9 mouse cellular contexts compared by ENCODE assay signal in the genomic region with DNA sequence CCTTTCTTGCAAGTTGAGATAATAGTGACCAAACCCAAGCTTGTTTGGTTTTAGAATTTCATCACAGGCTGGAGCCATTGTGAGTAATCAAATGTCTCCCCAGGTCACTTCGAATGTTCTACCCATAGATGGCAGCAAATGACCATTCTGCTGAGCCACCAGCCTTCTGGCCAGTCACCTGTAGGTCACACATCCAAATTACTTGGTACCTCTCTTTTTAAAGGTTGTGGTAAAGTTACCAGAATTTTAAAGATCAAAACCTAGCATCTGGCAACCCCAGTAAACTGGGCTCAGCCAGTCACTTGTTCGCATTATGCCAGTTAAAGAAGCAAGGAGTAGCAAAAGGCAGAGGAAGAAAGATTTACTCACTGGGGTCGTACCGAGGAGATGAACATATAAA. TPM values are rescaled to one million over a fixed set of nuclear protein-coding genes. Genes with fewer than 3 reads are reported as not detected.
DNase-seq lines count a peak whose midpoint lies in the region; ATAC-seq and TF ChIP-seq lines count a peak whose summit lies in the region.
"Had no signal": no experiment of that assay in that cellular context is flagged by ENCODE, and none has a peak within 500 bp of the region (broad histone marks: within the 10 kb centered on the region; RNA-seq: fewer than 3 reads in every experiment).

No protein-coding gene starts in this region.

- peak in 1 of 2 experiments; percentile 50 for DNase-seq in layer of hippocampus, adult 2 months (ENCODE audit: low spot score in 2 of 2)
- no peak for DNase-seq in layer of hippocampus, adult 8-10 months (ENCODE audit: low spot score in 2 of 2)
- DNase-seq in adrenal gland, postnatal 25 days: peak; percentile 45
- DNase-seq in embryonic facial prominence, embryonic 10.5 days (ENCODE audit: low spot score): peak; percentile 60
- peak; percentile 67 for DNase-seq in kidney, postnatal 10 days
- DNase-seq in frontal cortex, postnatal 25 days (ENCODE audit: low spot score in 2 of 2): no peak

- H3K27ac ChIP-seq in layer of hippocampus, adult 2 months: peak overlapping the region; percentile 82
- H3K27ac ChIP-seq in embryonic facial prominence, embryonic 10.5 days (replicated peaks): no peak overlapping the region
- H3K27ac ChIP-seq in neural tube, embryonic 14.5 days (ENCODE audit: low read depth, low read length): no peak overlapping the region

- 0 out of 2 replicates have a peak, but pooled peaks have one; percentile 38 for ATAC-seq in neural tube, embryonic 14.5 days (ENCODE audit: low read depth)

- no peaks in the 10 kb centered on the region for H3K36me3 ChIP-seq in E14TG2a.4 (ENCODE audit: insufficient read depth, low read length)
- H3K36me3 ChIP-seq in embryonic facial prominence, embryonic 10.5 days (replicated peaks): no peaks in the 10 kb centered on the region
- H3K36me3 ChIP-seq in neural tube, embryonic 14.5 days (ENCODE audit: control insufficient read depth, insufficient read depth, low read length): no peaks in the 10 kb centered on the region

- no peak overlapping the region for H3K4me3 ChIP-seq in layer of hippocampus, adult 2 months
- H3K4me3 ChIP-seq in E14TG2a.4 (replicated peaks; ENCODE audit: low read length): no peak overlapping the region
- H3K4me3 ChIP-seq in embryonic facial prominence, embryonic 10.5 days: no peak overlapping the region
- no peak overlapping the region for H3K4me3 ChIP-seq in neural tube, embryonic 14.5 days (ENCODE audit: low read depth, low read length)
- H3K4me3 ChIP-seq: megakaryocyte, embryonic 14.5 days had no signal

- TF ChIP-seq CTCF in layer of hippocampus, adult 2 months (conservative IDR thresholded peaks at IDR 0.05): peak; percentile 93
- TF ChIP-seq CTCF in E14TG2a.4 (conservative IDR thresholded peaks at IDR 0.05; ENCODE audit: low read length): peak; percentile 74

- no peak overlapping the region for H3K9ac ChIP-seq in neural tube, embryonic 14.5 days (replicated peaks; ENCODE audit: low read depth, low read length)

- H3K27me3 ChIP-seq in E14TG2a.4 (ENCODE audit: insufficient read depth, low read length): peaks cover 20% of the 10 kb centered on the region
- peaks cover 17% of the 10 kb centered on the region; the same call in 1 of the 2 replicates for H3K27me3 ChIP-seq in embryonic facial prominence, embryonic 10.5 days (replicated peaks; ENCODE audit: low read depth, poor library complexity, severe bottlenecking)
- no peaks in the 10 kb centered on the region for H3K27me3 ChIP-seq in neural tube, embryonic 14.5 days (ENCODE audit: control insufficient read depth, insufficient read depth, low read length)

- no peak overlapping the region for H3K4me2 ChIP-seq in neural tube, embryonic 14.5 days (ENCODE audit: low read depth, low read length)

- 63% methylated on average over 4 of the region's 4 CpGs for WGBS in embryonic facial prominence, embryonic 10.5 days
- 63% methylated on average over 4 of the region's 4 CpGs for whole genome bisulfite sequencing in neural tube, embryonic 14.5 days

- peaks cover 11% of the 10 kb centered on the region for H3K4me1 ChIP-seq in E14TG2a.4 (replicated peaks; ENCODE audit: low read depth, low read length)
- peaks cover 3% of the 10 kb centered on the region; the same call in 1 of the 2 replicates for H3K4me1 ChIP-seq in embryonic facial prominence, embryonic 10.5 days
- H3K4me1 ChIP-seq in neural tube, embryonic 14.5 days (ENCODE audit: control insufficient read depth, insufficient read depth, low read length): no peaks in the 10 kb centered on the region

- no peaks in the 10 kb centered on the region for H3K9me3 ChIP-seq in E14TG2a.4 (ENCODE audit: low read length)
- no peaks in the 10 kb centered on the region for H3K9me3 ChIP-seq in embryonic facial prominence, embryonic 10.5 days
- H3K9me3 ChIP-seq in neural tube, embryonic 14.5 days (ENCODE audit: control insufficient read depth, low read length): no peaks in the 10 kb centered on the region
- H3K9me3 ChIP-seq: megakaryocyte, embryonic 14.5 days had no signal

RNA-seq across cellular contexts. Expression of gene Rnf182, which starts 19.6 kb away (rescaled TPM):
- total RNA-seq in layer of hippocampus, adult 2 months (2021): 10 to 100 TPM; 35.8 to 37.8 TPM
- 10 to 100 TPM; 27.6 to 38.1 (median 32.3) TPM for total RNA-seq in layer of hippocampus, adult 8-10 months (2022)
- 0.86 and 0.91 TPM in 2 replicates for total RNA-seq in adrenal gland, postnatal 25 days (2021)
- 5.3 and 7.1 TPM in 2 replicates for polyA plus RNA-seq in embryonic facial prominence, embryonic 10.5 days (2016; fragmentation: Nextera tagmentation; extraction: Ambion mirVana)
- 27.5 and 35.1 TPM in 2 replicates for polyA plus RNA-seq in neural tube, embryonic 14.5 days (2014; fragmentation: Nextera tagmentation; extraction: Ambion mirVana)

RNA-seq across cellular contexts. Expression of gene Mcur1, which starts 35.9 kb away (rescaled TPM):
- total RNA-seq in layer of hippocampus, adult 2 months (2021): 10 to 100 TPM; 20.6 to 25.6 TPM
- total RNA-seq in layer of hippocampus, adult 8-10 months (2022): 10 to 100 TPM; 21.4 to 34.0 (median 27.0) TPM
- 38.0 and 38.6 TPM in 2 replicates for total RNA-seq in adrenal gland, postnatal 25 days (2021)
- 9.5 and 10.1 TPM in 2 replicates for polyA plus RNA-seq in embryonic facial prominence, embryonic 10.5 days (2016; fragmentation: Nextera tagmentation; extraction: Ambion mirVana)
- 8.6 and 9.9 TPM in 2 replicates for polyA plus RNA-seq in neural tube, embryonic 14.5 days (2014; fragmentation: Nextera tagmentation; extraction: Ambion mirVana)

Comparison
In these comparisons a context has a peak if more than half of its experiments do, and no peak if none do; other contexts are left out.
1. DNase-seq: peak in adrenal gland, postnatal 25 days (single experiment), embryonic facial prominence, embryonic 10.5 days (single experiment) and kidney, postnatal 10 days (single experiment); none in layer of hippocampus, adult 8-10 months (0 of 2) and frontal cortex, postnatal 25 days (0 of 2).
2. RNA of gene Rnf182, which starts 19.6 kb away (total RNA-seq): 35.8 to 37.8 TPM in layer of hippocampus, adult 2 months and 27.6 to 38.1 TPM in layer of hippocampus, adult 8-10 months; 0.86 to 0.91 TPM in adrenal gland, postnatal 25 days; every median in the first group is over 10 times any median in the second.